Mouse (Mus musculus) ES-CJ7 (cell line): ENCODE measurements at regions not wholly inside any gene's neighbourhood (a gene's known extent, or its start where the extent isn't known, plus 50 kb on each side); places are given as distances from the start of the nearest gene placed in this dataset.

Source experiments
- DNase-seq: peaks from one replicate; pipeline ENCODE4 v3.0.0; 2011; ENCODE audit warnings: low read depth, low spot score

GRCm38 (mm10) chr2:147703981-147704380 lies 342.3 kb downstream of the Pax1 start:
- DNase-seq, result no peak

- DNase-seq, result no peak
These were observed 340.8 kb downstream of the Pax1 start for GRCm38 (mm10) chr2:147702330-147703063.

- DNase-seq, result no peak
These were observed 337.9 kb downstream of the Pax1 start for GRCm38 (mm10) chr2:147699524-147700081.

- no peak for DNase-seq
These were observed 330.2 kb downstream of the Pax1 start for GRCm38 (mm10) chr2:147691896-147692295.

- DNase-seq, result no peak
These were observed 328.9 kb downstream of the Pax1 start for GRCm38 (mm10) chr2:147690506-147691208.

- DNase-seq, result peak; percentile 72
These were observed 327.0 kb downstream of the Pax1 start for GRCm38 (mm10) chr2:147688742-147689141.

- DNase-seq, result peak; percentile 30
These were observed 294.9 kb downstream of the Pax1 start for GRCm38 (mm10) chr2:147656667-147657066.

- DNase-seq, result no peak
These were observed 288.5 kb downstream of the Pax1 start for GRCm38 (mm10) chr2:147650229-147650628.

GRCm38 (mm10) chr2:147647972-147648371 lies 286.2 kb downstream of the Pax1 start:
- no peak for DNase-seq

- no peak for DNase-seq
These were observed 285.8 kb downstream of the Pax1 start for GRCm38 (mm10) chr2:147647506-147647905.

- DNase-seq, result no peak
These were observed 276.2 kb downstream of the Pax1 start for GRCm38 (mm10) chr2:147637882-147638281.

- DNase-seq, result no peak
These were observed 271.0 kb downstream of the Pax1 start for GRCm38 (mm10) chr2:147632737-147633136.

- no peak for DNase-seq
These were observed 268.0 kb downstream of the Pax1 start for GRCm38 (mm10) chr2:147629716-147630115.

- no peak for DNase-seq
These were observed 265.4 kb downstream of the Pax1 start for GRCm38 (mm10) chr2:147627096-147627495.

GRCm38 (mm10) chr2:147623116-147623515 lies 261.4 kb downstream of the Pax1 start:
- DNase-seq, result no peak

- DNase-seq, result no peak
These were observed 256.1 kb downstream of the Pax1 start for GRCm38 (mm10) chr2:147617849-147618248.

GRCm38 (mm10) chr2:147610343-147610742 lies 248.6 kb downstream of the Pax1 start:
- DNase-seq, result no peak

- DNase-seq, result no peak
These were observed 239.9 kb downstream of the Pax1 start for GRCm38 (mm10) chr2:147601639-147602038.

GRCm38 (mm10) chr2:147572413-147572812 lies 210.7 kb downstream of the Pax1 start:
- no peak for DNase-seq

GRCm38 (mm10) chr2:147561220-147561619 lies 199.5 kb downstream of the Pax1 start:
- no peak for DNase-seq

- no peak for DNase-seq
These were observed 198.9 kb downstream of the Pax1 start for GRCm38 (mm10) chr2:147560426-147561155.

GRCm38 (mm10) chr2:147529161-147529560 lies 167.4 kb downstream of the Pax1 start:
- no peak for DNase-seq
